Mouse (Mus musculus) myocyte (in vitro differentiated cells): ENCODE data around the gene Dpy19l2.

Experiments used
- CEBPB ChIP-seq: IDR thresholded peaks from 2 replicates; pipeline ENCODE4 v1.6.1; 2011; ENCODE audit warnings: mild to moderate bottlenecking, moderate library complexity; ENCODE audit not compliant: poor library complexity, insufficient read depth, severe bottlenecking
- POLR2A ChIP-seq: IDR thresholded peaks from one replicate; pipeline ENCODE4 v1.6.1; 2011; ENCODE audit warnings: low read depth, mild to moderate bottlenecking, control low read depth, moderate library complexity; ENCODE audit not compliant: insufficient read length

DNA sequence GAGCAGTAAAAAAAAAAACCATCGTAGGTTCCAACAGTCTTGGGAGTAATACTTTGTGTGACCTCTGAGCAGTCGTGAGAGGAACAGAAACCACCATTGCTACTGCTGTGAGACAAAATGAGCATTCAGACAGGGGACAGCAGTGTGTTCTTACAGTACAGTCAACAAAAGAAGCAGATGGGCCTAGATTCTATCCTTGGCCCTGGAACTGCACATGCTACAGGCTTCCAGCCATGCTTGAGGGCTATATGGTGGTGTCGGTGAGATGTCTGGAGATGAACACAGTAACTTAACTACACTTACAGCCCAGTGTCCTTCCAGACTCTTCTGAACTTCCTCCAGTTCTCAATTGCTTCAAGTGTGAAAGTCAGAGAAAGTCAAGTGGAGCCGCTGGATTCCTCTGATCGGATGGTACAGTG, 184.0 kb downstream of the Dpy19l2 start:
- TF ChIP-seq CEBPB: no peak
- TF ChIP-seq POLR2A: no peak
